Mouse (Mus musculus): ENCODE measurements around the gene Nup133. TPM values are rescaled to one million over a fixed set of nuclear protein-coding genes. Genes with fewer than 3 reads are reported as not detected.
A peak's percentile ranks its signal among the peaks of the same experiment; 100 is the strongest.

The Nup133 gene
- polyA plus RNA-seq, 1 experiment from 2014 or later, result 18.3 TPM

- peaks cover 19% of the 10 kb centered on the region; the same call in 1 of the 2 replicates for H3K36me3 ChIP-seq (ENCODE audit: control insufficient read depth, insufficient read depth, low read length)
- 24% methylated on average over 2 of the region's 2 CpGs for WGBS
Observed at GRCm38 (mm10) chr8:123924719-123925118, 24.3 kb downstream of the Nup133 start.

GRCm38 (mm10) chr8:123914635-123915034 lies 34.4 kb downstream of the Nup133 start:
- Histone ChIP-seq H3K9ac (ENCODE audit: low read depth, low read length) (no peak overlapping the region), H3K4me1 (ENCODE audit: control insufficient read depth, insufficient read depth, low read depth, low read length) (no peaks in the 10 kb centered on the region), H3K27me3 (replicated peaks; ENCODE audit: control insufficient read depth, insufficient read depth, low read length) (no peaks in the 10 kb centered on the region), H3K36me3 (ENCODE audit: control insufficient read depth, insufficient read depth, low read length) (peaks cover 46% of the 10 kb centered on the region), H3K4me2 (ENCODE audit: low read length) (no peak overlapping the region), H3K9me3 (ENCODE audit: control insufficient read depth, low read length) (no peaks in the 10 kb centered on the region), H3K27ac (ENCODE audit: low read depth, low read length) (no peak overlapping the region), H3K4me3 (ENCODE audit: low read length) (no peak overlapping the region)
- ATAC-seq, result no peak
- 98% methylated on average over 3 of the region's 3 CpGs for WGBS

More at GRCm38 (mm10) chr8:123924719-123925118, 24.3 kb downstream of the Nup133 start:
- Histone ChIP-seq H3K4me3 (ENCODE audit: low read length) (no peak overlapping the region), H3K9ac (ENCODE audit: low read depth, low read length) (no peak overlapping the region), H3K4me1 (ENCODE audit: control insufficient read depth, insufficient read depth, low read depth, low read length) (no peaks in the 10 kb centered on the region), H3K27me3 (replicated peaks; ENCODE audit: control insufficient read depth, insufficient read depth, low read length) (no peaks in the 10 kb centered on the region), H3K27ac (ENCODE audit: low read depth, low read length) (no peak overlapping the region), H3K4me2 (ENCODE audit: low read length) (no peak overlapping the region), H3K9me3 (ENCODE audit: control insufficient read depth, low read length) (no peaks in the 10 kb centered on the region)
- peak; percentile 79; the same call in 1 of the 2 replicates for ATAC-seq

GRCm38 (mm10) chr8:123912265-123912664 lies 36.8 kb downstream of the Nup133 start:
- H3K27me3 ChIP-seq (replicated peaks; ENCODE audit: control insufficient read depth, insufficient read depth, low read length), result no peaks in the 10 kb centered on the region
- no peak overlapping the region for H3K9ac ChIP-seq (ENCODE audit: low read depth, low read length)
- WGBS, result 95% methylated on average over 4 of the region's 4 CpGs
- no peak overlapping the region for H3K4me3 ChIP-seq (ENCODE audit: low read length)
- no peaks in the 10 kb centered on the region for H3K4me1 ChIP-seq (ENCODE audit: control insufficient read depth, insufficient read depth, low read depth, low read length)
- H3K36me3 ChIP-seq (ENCODE audit: control insufficient read depth, insufficient read depth, low read length), result peaks cover 43% of the 10 kb centered on the region
- H3K9me3 ChIP-seq (ENCODE audit: control insufficient read depth, low read length), result no peaks in the 10 kb centered on the region
- no peak overlapping the region for H3K27ac ChIP-seq (ENCODE audit: low read depth, low read length)
- no peak for ATAC-seq
- H3K4me2 ChIP-seq (ENCODE audit: low read length), result no peak overlapping the region

GRCm38 (mm10) chr8:123907604-123908003 lies 41.5 kb downstream of the Nup133 start:
- H3K9me3 ChIP-seq (ENCODE audit: control insufficient read depth, low read length), result no peaks in the 10 kb centered on the region
- H3K36me3 ChIP-seq (ENCODE audit: control insufficient read depth, insufficient read depth, low read length), result peaks cover 32% of the 10 kb centered on the region
- no peak overlapping the region for H3K9ac ChIP-seq (ENCODE audit: low read depth, low read length)
- no peak overlapping the region for H3K27ac ChIP-seq (ENCODE audit: low read depth, low read length)
- no peak overlapping the region for H3K4me2 ChIP-seq (ENCODE audit: low read length)
- no peaks in the 10 kb centered on the region for H3K4me1 ChIP-seq (ENCODE audit: control insufficient read depth, insufficient read depth, low read depth, low read length)
- no peaks in the 10 kb centered on the region for H3K27me3 ChIP-seq (replicated peaks; ENCODE audit: control insufficient read depth, insufficient read depth, low read length)
- H3K4me3 ChIP-seq (ENCODE audit: low read length), result no peak overlapping the region
- no peak for ATAC-seq
- 87% methylated on average over 6 of the region's 6 CpGs for WGBS

- no peak overlapping the region for H3K9ac ChIP-seq (ENCODE audit: low read depth, low read length)
- H3K4me3 ChIP-seq (ENCODE audit: low read length), result no peak overlapping the region
- H3K27me3 ChIP-seq (replicated peaks; ENCODE audit: control insufficient read depth, insufficient read depth, low read length), result no peaks in the 10 kb centered on the region
- H3K27ac ChIP-seq (ENCODE audit: low read depth, low read length), result no peak overlapping the region
- no peak overlapping the region for H3K4me2 ChIP-seq (ENCODE audit: low read length)
- peaks cover 24% of the 10 kb centered on the region for H3K36me3 ChIP-seq (ENCODE audit: control insufficient read depth, insufficient read depth, low read length)
- WGBS, result 88% methylated on average over 7 of the region's 7 CpGs
- no peaks in the 10 kb centered on the region for H3K9me3 ChIP-seq (ENCODE audit: control insufficient read depth, low read length)
- ATAC-seq, result no peak
- no peaks in the 10 kb centered on the region for H3K4me1 ChIP-seq (ENCODE audit: control insufficient read depth, insufficient read depth, low read depth, low read length)
Observed at GRCm38 (mm10) chr8:123902653-123903052, 46.4 kb downstream of the Nup133 start.

- no peak for ATAC-seq
- no peak overlapping the region for H3K27ac ChIP-seq (ENCODE audit: low read depth, low read length)
- no peak overlapping the region for H3K4me3 ChIP-seq (ENCODE audit: low read length)
- no peak overlapping the region for H3K9ac ChIP-seq (ENCODE audit: low read depth, low read length)
- H3K36me3 ChIP-seq (ENCODE audit: control insufficient read depth, insufficient read depth, low read length), result peaks cover 20% of the 10 kb centered on the region
- H3K27me3 ChIP-seq (replicated peaks; ENCODE audit: control insufficient read depth, insufficient read depth, low read length), result peaks cover 6% of the 10 kb centered on the region
- 87% methylated on average over 7 of the region's 7 CpGs for whole genome bisulfite sequencing
- H3K9me3 ChIP-seq (ENCODE audit: control insufficient read depth, low read length), result no peaks in the 10 kb centered on the region
- no peak overlapping the region for H3K4me2 ChIP-seq (ENCODE audit: low read length)
- no peaks in the 10 kb centered on the region for H3K4me1 ChIP-seq (ENCODE audit: control insufficient read depth, insufficient read depth, low read depth, low read length)
Observed at GRCm38 (mm10) chr8:123899366-123899765, 49.7 kb downstream of the Nup133 start.

- Histone ChIP-seq H3K9ac (ENCODE audit: low read depth, low read length) (no peak overlapping the region), H3K4me3 (ENCODE audit: low read length) (no peak overlapping the region), H3K27ac (ENCODE audit: low read depth, low read length) (no peak overlapping the region), H3K9me3 (ENCODE audit: control insufficient read depth, low read length) (no peaks in the 10 kb centered on the region), H3K4me2 (ENCODE audit: low read length) (no peak overlapping the region), H3K27me3 (replicated peaks; ENCODE audit: control insufficient read depth, insufficient read depth, low read length) (peaks cover 13% of the 10 kb centered on the region), H3K4me1 (ENCODE audit: control insufficient read depth, insufficient read depth, low read depth, low read length) (no peaks in the 10 kb centered on the region), H3K36me3 (ENCODE audit: control insufficient read depth, insufficient read depth, low read length) (peaks cover 12% of the 10 kb centered on the region)
- 84% methylated on average over 5 of the region's 5 CpGs for WGBS
- ATAC-seq, result no peak
Observed at GRCm38 (mm10) chr8:123898576-123898975, 50.5 kb downstream of the Nup133 start.

- Histone ChIP-seq H3K9me3 (ENCODE audit: control insufficient read depth, low read length) (no peaks in the 10 kb centered on the region), H3K36me3 (ENCODE audit: control insufficient read depth, insufficient read depth, low read length) (peaks cover 8% of the 10 kb centered on the region), H3K4me1 (ENCODE audit: control insufficient read depth, insufficient read depth, low read depth, low read length) (peaks cover 6% of the 10 kb centered on the region), H3K4me3 (ENCODE audit: low read length) (no peak overlapping the region), H3K4me2 (ENCODE audit: low read length) (no peak overlapping the region), H3K9ac (ENCODE audit: low read depth, low read length) (no peak overlapping the region), H3K27ac (ENCODE audit: low read depth, low read length) (no peak overlapping the region), H3K27me3 (replicated peaks; ENCODE audit: control insufficient read depth, insufficient read depth, low read length) (peaks cover 18% of the 10 kb centered on the region)
- WGBS, result 50% methylated on average over 10 of the region's 10 CpGs
- no peak for ATAC-seq
Observed at GRCm38 (mm10) chr8:123896774-123897173, 52.3 kb downstream of the Nup133 start.

GRCm38 (mm10) chr8:123896366-123896761 lies 52.7 kb downstream of the Nup133 start:
- Histone ChIP-seq H3K9ac (ENCODE audit: low read depth, low read length) (no peak overlapping the region), H3K9me3 (ENCODE audit: control insufficient read depth, low read length) (no peaks in the 10 kb centered on the region), H3K4me3 (ENCODE audit: low read length) (no peak overlapping the region), H3K4me2 (ENCODE audit: low read length) (no peak overlapping the region), H3K4me1 (ENCODE audit: control insufficient read depth, insufficient read depth, low read depth, low read length) (peaks cover 6% of the 10 kb centered on the region), H3K27me3 (replicated peaks; ENCODE audit: control insufficient read depth, insufficient read depth, low read length) (peaks cover 18% of the 10 kb centered on the region), H3K36me3 (ENCODE audit: control insufficient read depth, insufficient read depth, low read length) (peaks cover 5% of the 10 kb centered on the region), H3K27ac (ENCODE audit: low read depth, low read length) (no peak overlapping the region)
- ATAC-seq, result no peak
- WGBS, result 63% methylated on average over 14 of the region's 14 CpGs
